Mouse (Mus musculus): ENCODE data around the gene Spint4. TPM values are rescaled to one million over a fixed set of nuclear protein-coding genes. Genes with fewer than 3 reads are reported as not detected.
"Not testable (repeated sequence)": the region's sequence is repeated elsewhere in the genome, so short reads cannot be mapped to it uniquely, and the experiment has no call there.

Spint4 gene
- polyA plus RNA-seq, 1 experiment from 2014 or later: 1.2 TPM

- no peak overlapping the region for H3K27ac ChIP-seq (ENCODE audit: low read length)
- H3K9ac ChIP-seq (replicated peaks; ENCODE audit: low read length): peak overlapping the region; percentile 18; the same call in 1 of the 2 replicates
- H3K36me3 ChIP-seq (ENCODE audit: insufficient read depth, low read length): no peaks in the 10 kb centered on the region
- H3K9me3 ChIP-seq (ENCODE audit: low read length): no peaks in the 10 kb centered on the region
- H3K27me3 ChIP-seq (ENCODE audit: insufficient read depth, low read length): no peaks in the 10 kb centered on the region
- peak overlapping the region; percentile 49 for H3K4me2 ChIP-seq (replicated peaks; ENCODE audit: low read depth, low read length)
- H3K4me3 ChIP-seq (ENCODE audit: low read length): peak overlapping the region; percentile 32
- ATAC-seq (ENCODE audit: low FRiP score, low TSS enrichment): peak; percentile 78
- H3K4me1 ChIP-seq (ENCODE audit: insufficient read depth, low read length): peaks cover 4% of the 10 kb centered on the region; the same call in 1 of the 2 replicates
- WGBS: 18% methylated on average over 19 of the region's 19 CpGs
Measured at GRCm38 (mm10) chr2:164678848-164679625, 19.3 kb upstream of the Spint4 start.

GRCm38 (mm10) chr2:164679906-164680305, 18.4 kb upstream of the Spint4 start:
- Histone ChIP-seq H3K9ac (replicated peaks; ENCODE audit: low read length) (no peak overlapping the region), H3K27ac (ENCODE audit: low read length) (no peak overlapping the region), H3K36me3 (ENCODE audit: insufficient read depth, low read length) (no peaks in the 10 kb centered on the region), H3K4me2 (replicated peaks; ENCODE audit: low read depth, low read length) (no peak overlapping the region), H3K9me3 (ENCODE audit: low read length) (no peaks in the 10 kb centered on the region), H3K4me3 (ENCODE audit: low read length) (no peak overlapping the region), H3K4me1 (ENCODE audit: insufficient read depth, low read length) (peaks cover 4% of the 10 kb centered on the region; the same call in 1 of the 2 replicates), H3K27me3 (ENCODE audit: insufficient read depth, low read length) (no peaks in the 10 kb centered on the region)
- WGBS: 27% methylated on average over 3 of the region's 3 CpGs
- ATAC-seq (ENCODE audit: low FRiP score, low TSS enrichment): no peak

- H3K36me3 ChIP-seq (ENCODE audit: insufficient read depth, low read length): no peaks in the 10 kb centered on the region
- H3K27ac ChIP-seq (ENCODE audit: low read length): no peak within 1 kb of the TSS
- H3K4me1 ChIP-seq (ENCODE audit: insufficient read depth, low read length): no peaks in the 10 kb centered on the region; the same call in 1 of the 2 replicates
- no peak for ATAC-seq (ENCODE audit: low FRiP score, low TSS enrichment)
- no peak within 1 kb of the TSS for H3K9ac ChIP-seq (replicated peaks; ENCODE audit: low read length)
- no peak within 1 kb of the TSS for H3K4me2 ChIP-seq (replicated peaks; ENCODE audit: low read depth, low read length)
- H3K9me3 ChIP-seq (ENCODE audit: low read length): no peaks in the 10 kb centered on the region
- no peak within 1 kb of the TSS for H3K4me3 ChIP-seq (ENCODE audit: low read length)
- WGBS: 60% methylated on average over 3 of the region's 3 CpGs
- no peaks in the 10 kb centered on the region for H3K27me3 ChIP-seq (ENCODE audit: insufficient read depth, low read length)
Measured at GRCm38 (mm10) chr2:164684807-164685206, 13.5 kb upstream of the Spint4 start, which contains the start of gene Wfdc13. TSS of gene Wfdc13 (plus strand) at chr2:164685107.

GRCm38 (mm10) chr2:164700959-164701358, 2.7 kb downstream of the Spint4 start:
- H3K4me1 ChIP-seq (ENCODE audit: insufficient read depth, low read length): no peaks in the 10 kb centered on the region
- H3K36me3 ChIP-seq (ENCODE audit: insufficient read depth, low read length): no peaks in the 10 kb centered on the region
- no peak for ATAC-seq (ENCODE audit: low FRiP score, low TSS enrichment)
- no peak overlapping the region for H3K4me3 ChIP-seq (ENCODE audit: low read length)
- H3K27me3 ChIP-seq (ENCODE audit: insufficient read depth, low read length): no peaks in the 10 kb centered on the region
- WGBS: 64% methylated on average over 5 of the region's 5 CpGs
- no peaks in the 10 kb centered on the region for H3K9me3 ChIP-seq (ENCODE audit: low read length)
- H3K9ac ChIP-seq (replicated peaks; ENCODE audit: low read length): no peak overlapping the region
- no peak overlapping the region for H3K27ac ChIP-seq (ENCODE audit: low read length)
- H3K4me2 ChIP-seq (replicated peaks; ENCODE audit: low read depth, low read length): no peak overlapping the region

- H3K27ac ChIP-seq (ENCODE audit: low read length): no peak overlapping the region
- H3K4me1 ChIP-seq (ENCODE audit: insufficient read depth, low read length): no peaks in the 10 kb centered on the region
- H3K4me3 ChIP-seq (ENCODE audit: low read length): no peak overlapping the region
- H3K36me3 ChIP-seq (ENCODE audit: insufficient read depth, low read length): no peaks in the 10 kb centered on the region
- H3K9ac ChIP-seq (replicated peaks; ENCODE audit: low read length): no peak overlapping the region
- no peak for ATAC-seq (ENCODE audit: low FRiP score, low TSS enrichment)
- H3K4me2 ChIP-seq (replicated peaks; ENCODE audit: low read depth, low read length): no peak overlapping the region
- H3K9me3 ChIP-seq (ENCODE audit: low read length): no peaks in the 10 kb centered on the region
- H3K27me3 ChIP-seq (ENCODE audit: insufficient read depth, low read length): no peaks in the 10 kb centered on the region
- 86% methylated on average over 5 of the region's 5 CpGs for WGBS
Measured at GRCm38 (mm10) chr2:164701761-164702160, 3.5 kb downstream of the Spint4 start.

GRCm38 (mm10) chr2:164704235-164704634, 5.9 kb downstream of the Spint4 start:
- no peaks in the 10 kb centered on the region for H3K36me3 ChIP-seq (ENCODE audit: insufficient read depth, low read length)
- no peaks in the 10 kb centered on the region for H3K4me1 ChIP-seq (ENCODE audit: insufficient read depth, low read length)
- WGBS: 84% methylated on average over 5 of the region's 5 CpGs
- H3K27me3 ChIP-seq (ENCODE audit: insufficient read depth, low read length): no peaks in the 10 kb centered on the region
- no peak overlapping the region for H3K9ac ChIP-seq (replicated peaks; ENCODE audit: low read length)
- H3K9me3 ChIP-seq (ENCODE audit: low read length): no peaks in the 10 kb centered on the region
- no peak overlapping the region for H3K4me2 ChIP-seq (replicated peaks; ENCODE audit: low read depth, low read length)
- ATAC-seq (ENCODE audit: low FRiP score, low TSS enrichment): no peak
- no peak overlapping the region for H3K27ac ChIP-seq (ENCODE audit: low read length)
- H3K4me3 ChIP-seq (ENCODE audit: low read length): no peak overlapping the region

- 98% methylated on average over 6 of the region's 6 CpGs for WGBS
- no peak overlapping the region for H3K4me2 ChIP-seq (replicated peaks; ENCODE audit: low read depth, low read length)
- H3K36me3 ChIP-seq (ENCODE audit: insufficient read depth, low read length): no peaks in the 10 kb centered on the region
- H3K4me3 ChIP-seq (ENCODE audit: low read length): no peak overlapping the region
- ATAC-seq (ENCODE audit: low FRiP score, low TSS enrichment): no peak
- no peaks in the 10 kb centered on the region for H3K27me3 ChIP-seq (ENCODE audit: insufficient read depth, low read length)
- H3K27ac ChIP-seq (ENCODE audit: low read length): no peak overlapping the region
- no peak overlapping the region for H3K9ac ChIP-seq (replicated peaks; ENCODE audit: low read length)
- H3K4me1 ChIP-seq (ENCODE audit: insufficient read depth, low read length): no peaks in the 10 kb centered on the region
- H3K9me3 ChIP-seq (ENCODE audit: low read length): no peaks in the 10 kb centered on the region
Measured at GRCm38 (mm10) chr2:164705328-164705727, 7.0 kb downstream of the Spint4 start.

- no peak overlapping the region for H3K4me3 ChIP-seq (ENCODE audit: low read length)
- H3K27ac ChIP-seq (ENCODE audit: low read length): no peak overlapping the region
- H3K36me3 ChIP-seq (ENCODE audit: insufficient read depth, low read length): no peaks in the 10 kb centered on the region
- H3K9ac ChIP-seq (replicated peaks; ENCODE audit: low read length): no peak overlapping the region
- WGBS: 83% methylated on average over 14 of the region's 14 CpGs
- no peaks in the 10 kb centered on the region for H3K4me1 ChIP-seq (ENCODE audit: insufficient read depth, low read length)
- no peak overlapping the region for H3K4me2 ChIP-seq (replicated peaks; ENCODE audit: low read depth, low read length)
- no peak for ATAC-seq (ENCODE audit: low FRiP score, low TSS enrichment)
- H3K27me3 ChIP-seq (ENCODE audit: insufficient read depth, low read length): no peaks in the 10 kb centered on the region
- H3K9me3 ChIP-seq (ENCODE audit: low read length): no peaks in the 10 kb centered on the region
Measured at GRCm38 (mm10) chr2:164705991-164706390, 7.7 kb downstream of the Spint4 start.

- no peaks in the 10 kb centered on the region for H3K9me3 ChIP-seq (ENCODE audit: low read length)
- H3K27ac ChIP-seq (ENCODE audit: low read length): no peak within 1 kb of the TSS
- WGBS: 78% methylated on average over 6 of the region's 6 CpGs
- H3K36me3 ChIP-seq (ENCODE audit: insufficient read depth, low read length): no peaks in the 10 kb centered on the region
- H3K9ac ChIP-seq (replicated peaks; ENCODE audit: low read length): no peak within 1 kb of the TSS
- H3K4me3 ChIP-seq (ENCODE audit: low read length): no peak within 1 kb of the TSS
- H3K4me1 ChIP-seq (ENCODE audit: insufficient read depth, low read length): no peaks in the 10 kb centered on the region
- no peak within 1 kb of the TSS for H3K4me2 ChIP-seq (replicated peaks; ENCODE audit: low read depth, low read length)
- no peaks in the 10 kb centered on the region for H3K27me3 ChIP-seq (ENCODE audit: insufficient read depth, low read length)
- no peak for ATAC-seq (ENCODE audit: low FRiP score, low TSS enrichment)
Measured at GRCm38 (mm10) chr2:164715005-164715404, 16.7 kb downstream of the Spint4 start, which contains the start of gene Spint5. TSS of gene Spint5 (plus strand) at chr2:164715305.

GRCm38 (mm10) chr2:164716194-164716786, 18.0 kb downstream of the Spint4 start:
- H3K27me3 ChIP-seq (ENCODE audit: insufficient read depth, low read length); H3K4me2 ChIP-seq (replicated peaks; ENCODE audit: low read depth, low read length); H3K4me3 ChIP-seq (ENCODE audit: low read length); H3K27ac ChIP-seq (ENCODE audit: low read length); H3K36me3 ChIP-seq (ENCODE audit: insufficient read depth, low read length); H3K9ac ChIP-seq (replicated peaks; ENCODE audit: low read length); H3K4me1 ChIP-seq (ENCODE audit: insufficient read depth, low read length); H3K9me3 ChIP-seq (ENCODE audit: low read length); ATAC-seq (ENCODE audit: low FRiP score, low TSS enrichment): not testable (repeated sequence)
- 90% methylated on average over 20 of the region's 23 CpGs for WGBS

Data from kidney, embryonic 16.5 days (tissue).